Mouse (Mus musculus) intestine, embryonic 16.5 days (tissue): ENCODE data around the gene Commd1. TPM values are rescaled to one million over a fixed set of nuclear protein-coding genes. Genes with fewer than 3 reads are reported as not detected.
A peak's percentile ranks its signal among the peaks of the same experiment; 100 is the strongest.

Source experiments
- ATAC-seq: fragments of 200-750 bp; cut with Nextera tagmentation; 2 replicates; pipeline ENCODE4 v1.8.0; 2017; ENCODE audit warnings: moderate TSS enrichment, moderate library complexity
- H3K27ac ChIP-seq: fragments of 300-500 bp; sonication (generic); 2 replicates; pipeline ENCODE4 v1.5.1; 2014; ENCODE audit warnings: mild to moderate bottlenecking, low read length
- H3K27me3 ChIP-seq: fragments of 300-500 bp; sonication (generic); replicated peaks from 2 replicates; pipeline ENCODE4 v1.6.1; 2014; ENCODE audit warnings: low read length, control low read depth, mixed read lengths; ENCODE audit not compliant: control insufficient read depth, insufficient read depth
- H3K36me3 ChIP-seq: fragments of 300-500 bp; sonication (generic); 2 replicates; pipeline ENCODE4 v1.6.1; 2014; ENCODE audit warnings: low read length, control low read depth; ENCODE audit not compliant: control insufficient read depth, insufficient read depth
- H3K4me1 ChIP-seq: fragments of 300-500 bp; sonication (generic); 2 replicates; pipeline ENCODE4 v1.6.1; 2014; ENCODE audit warnings: low read length, control low read depth, mixed read lengths; ENCODE audit not compliant: control insufficient read depth, insufficient read depth
- H3K4me2 ChIP-seq: fragments of 300-500 bp; sonication (generic); 2 replicates; pipeline ENCODE4 v1.6.1; 2014; ENCODE audit warnings: low read depth, low read length, control low read depth
- H3K4me3 ChIP-seq: fragments of 300-500 bp; sonication (generic); 2 replicates; pipeline ENCODE4 v1.5.1; 2014; ENCODE audit warnings: mild to moderate bottlenecking, low read length
- H3K9ac ChIP-seq: fragments of 300-500 bp; sonication (generic); 2 replicates; pipeline ENCODE4 v1.6.1; 2014; ENCODE audit warnings: low read depth, low read length
- H3K9me3 ChIP-seq: fragments of 300-500 bp; sonication (generic); 2 replicates; pipeline ENCODE4 v1.6.1; 2016; ENCODE audit warnings: low read length, control low read depth; ENCODE audit not compliant: control insufficient read depth
- WGBS: fragments of 180-500 bp; shearing (Covaris S2); extraction: QIAGEN DNeasy Blood & Tissue Kit; methylation state at CpG from one replicate; pipeline ENCODE4 v1.1.7; 2014; 5-methylcytosine and 5-hydroxymethylcytosine counted together
- polyA plus RNA-seq: library from polyadenylated mRNA; unstranded; fragments of >200 nt; fragmentation: Nextera tagmentation; extraction: Ambion mirVana; gene quantifications from 2 replicates; pipeline ENCODE4 v1.2.1, GENCODE M21; 2015

Commd1 gene
- polyA plus RNA-seq, 1 experiment from 2014 or later: 339 TPM

DNA sequence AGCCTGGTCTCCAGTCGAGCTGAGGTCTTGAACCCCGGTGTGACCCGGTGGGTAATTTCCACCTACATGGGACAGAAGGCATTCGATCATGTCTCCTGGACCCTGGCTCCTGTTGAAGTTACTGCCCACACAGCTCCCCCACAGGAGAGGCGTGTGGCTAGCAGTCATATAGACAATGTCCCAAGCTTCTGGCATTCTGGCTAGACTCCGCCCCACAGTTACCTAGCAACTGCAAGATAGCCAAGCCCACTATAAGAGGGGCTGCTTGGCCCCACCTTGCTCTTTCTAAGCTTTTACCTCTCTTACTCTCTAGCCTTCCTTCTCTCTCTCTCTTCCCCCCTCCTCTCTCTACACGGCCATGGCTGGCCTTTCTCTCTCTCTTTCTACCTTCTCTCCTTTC is 64.4 kb downstream of the Commd1 start:
- Histone ChIP-seq H3K4me2 (no peak overlapping the region), H3K9ac (no peak overlapping the region), H3K9me3 (no peaks in the 10 kb centered on the region), H3K4me3 (no peak overlapping the region), H3K36me3 (no peaks in the 10 kb centered on the region), H3K27ac (no peak overlapping the region), H3K4me1 (no peaks in the 10 kb centered on the region), H3K27me3 (no peaks in the 10 kb centered on the region)
- 89% methylated on average over 7 of the region's 7 CpGs for WGBS
- ATAC-seq: no peak

DNA sequence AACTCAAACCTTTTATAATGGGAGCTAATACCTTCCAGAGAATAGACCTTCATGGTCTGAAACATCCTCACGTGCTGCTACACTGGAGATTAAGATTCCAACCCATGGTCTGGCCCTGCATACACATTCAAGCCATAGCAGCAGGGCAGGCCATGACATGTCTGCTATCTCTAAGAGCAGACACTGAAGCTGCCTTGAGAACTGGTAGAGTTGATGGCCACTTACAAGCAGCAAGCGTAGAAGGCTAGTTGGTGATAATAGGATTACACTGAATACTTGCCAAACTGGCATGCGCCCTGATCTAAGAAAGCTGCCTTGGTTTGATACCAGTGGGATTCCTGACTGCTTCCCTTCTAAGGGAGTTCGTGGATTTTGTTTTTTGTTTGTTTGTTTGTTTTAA is 68.4 kb downstream of the Commd1 start:
- ATAC-seq: no peak
- no peak overlapping the region for H3K9ac ChIP-seq
- no peaks in the 10 kb centered on the region for H3K27me3 ChIP-seq
- no peak overlapping the region for H3K4me3 ChIP-seq
- no peak overlapping the region for H3K4me2 ChIP-seq
- no peaks in the 10 kb centered on the region for H3K36me3 ChIP-seq
- no peaks in the 10 kb centered on the region for H3K9me3 ChIP-seq
- WGBS: 86% methylated on average over 4 of the region's 4 CpGs
- no peak overlapping the region for H3K27ac ChIP-seq
- H3K4me1 ChIP-seq: no peaks in the 10 kb centered on the region; the same call in 1 of the 2 replicates

DNA sequence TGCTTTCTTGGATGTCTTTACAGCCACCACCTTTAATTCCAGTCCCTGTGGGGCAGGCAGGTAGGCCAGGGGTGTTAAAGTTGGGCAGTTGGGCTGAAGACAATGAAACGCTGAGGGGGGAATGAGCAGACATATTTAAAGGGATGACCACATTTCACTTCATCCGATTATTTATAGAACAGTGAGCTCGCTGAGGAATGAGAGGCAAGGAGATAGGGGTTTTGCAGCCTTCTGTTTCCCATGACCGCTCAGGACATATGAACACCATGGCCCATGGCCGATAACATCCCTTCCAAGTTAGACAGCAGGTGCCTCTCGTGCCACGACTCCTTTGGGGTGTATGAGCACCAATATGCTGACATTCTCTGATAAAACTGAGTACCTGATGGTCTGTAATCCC is 70.4 kb downstream of the Commd1 start:
- Histone ChIP-seq H3K4me1 (no peaks in the 10 kb centered on the region; the same call in 1 of the 2 replicates), H3K27me3 (no peaks in the 10 kb centered on the region), H3K9me3 (no peaks in the 10 kb centered on the region), H3K36me3 (no peaks in the 10 kb centered on the region), H3K27ac (no peak overlapping the region), H3K9ac (no peak overlapping the region), H3K4me3 (no peak overlapping the region), H3K4me2 (no peak overlapping the region)
- WGBS: 93% methylated on average over 7 of the region's 7 CpGs
- no peak for ATAC-seq

DNA sequence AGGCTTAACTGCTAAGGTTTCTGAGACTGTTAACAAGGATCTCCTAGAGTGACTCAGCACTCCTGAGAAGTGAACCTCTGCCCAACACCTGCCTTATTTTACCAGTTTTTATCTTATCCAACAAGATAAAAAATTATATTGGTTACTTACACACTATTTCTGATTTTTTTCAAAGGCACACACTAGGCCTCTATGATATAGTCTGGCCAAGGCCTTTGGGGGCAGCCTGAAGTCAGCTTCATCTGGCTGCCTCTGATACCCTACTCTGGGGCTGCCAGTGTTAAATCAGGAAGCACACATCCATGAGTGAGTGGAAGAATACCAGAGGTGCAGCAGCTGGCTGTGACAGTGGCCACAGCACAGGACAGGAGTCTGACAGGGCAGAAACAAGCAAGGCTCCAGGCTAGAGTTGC is 75.7 kb downstream of the Commd1 start:
- no peaks in the 10 kb centered on the region for H3K36me3 ChIP-seq
- ATAC-seq: peak; percentile 82
- peaks cover 2% of the 10 kb centered on the region; the same call in 1 of the 2 replicates for H3K4me1 ChIP-seq
- H3K4me3 ChIP-seq: no peak overlapping the region
- H3K27ac ChIP-seq: peak overlapping the region; percentile 7; the same call in 1 of the 2 replicates
- H3K9me3 ChIP-seq: no peaks in the 10 kb centered on the region
- H3K9ac ChIP-seq: no peak overlapping the region
- no peak overlapping the region for H3K4me2 ChIP-seq
- no peaks in the 10 kb centered on the region for H3K27me3 ChIP-seq

DNA sequence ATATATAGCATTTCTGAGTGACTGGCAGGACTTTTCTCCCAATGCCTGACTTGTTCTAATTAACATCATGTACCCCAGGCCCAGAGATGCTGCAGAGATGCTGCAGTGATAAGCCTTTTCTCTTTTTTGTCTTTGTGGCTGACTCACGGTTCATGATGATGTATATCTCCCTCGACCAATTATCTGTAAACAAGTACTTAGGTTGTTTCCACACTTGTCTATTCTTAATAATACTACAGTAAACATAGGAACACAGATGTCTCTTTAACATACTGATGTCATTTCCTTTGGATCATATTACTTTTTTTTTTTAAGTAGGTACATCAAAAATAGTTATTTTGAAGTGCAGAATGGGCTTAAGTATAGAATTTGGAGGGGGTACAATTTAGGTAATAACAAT is 79.3 kb downstream of the Commd1 start:
- no peaks in the 10 kb centered on the region for H3K27me3 ChIP-seq
- 58% methylated on average over 2 of the region's 2 CpGs for WGBS
- 0 out of 2 replicates have a peak, but pooled peaks cover 2% of the 10 kb centered on the region for H3K36me3 ChIP-seq
- no peak overlapping the region for H3K9ac ChIP-seq
- H3K4me3 ChIP-seq: no peak overlapping the region
- no peak for ATAC-seq
- H3K4me2 ChIP-seq: no peak overlapping the region
- H3K27ac ChIP-seq: no peak overlapping the region
- no peaks in the 10 kb centered on the region for H3K9me3 ChIP-seq
- 0 out of 2 replicates have a peak, but pooled peaks cover 2% of the 10 kb centered on the region for H3K4me1 ChIP-seq

DNA sequence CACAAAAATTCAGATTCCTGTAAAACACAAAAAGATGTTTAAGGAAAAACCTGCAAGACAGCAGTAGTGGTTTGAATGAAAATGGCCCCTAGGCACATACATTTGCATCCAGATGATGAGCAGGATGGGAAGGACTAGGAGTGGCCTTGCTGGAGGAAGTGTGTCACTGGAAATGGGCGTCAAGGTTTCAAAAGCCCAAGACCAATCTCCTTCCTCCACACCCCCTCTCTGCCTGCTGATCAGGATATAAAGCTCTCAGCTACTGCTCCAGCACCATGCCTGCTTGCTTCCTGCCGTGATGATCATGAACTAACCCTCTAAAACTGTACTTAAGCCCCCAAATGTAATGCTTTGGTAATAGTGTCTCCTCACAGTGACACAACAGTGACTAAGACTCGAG is 82.1 kb downstream of the Commd1 start:
- Histone ChIP-seq H3K27ac (no peak overlapping the region), H3K4me2 (no peak overlapping the region), H3K27me3 (no peaks in the 10 kb centered on the region), H3K9me3 (no peaks in the 10 kb centered on the region), H3K4me1 (no peaks in the 10 kb centered on the region), H3K36me3 (0 out of 2 replicates have a peak, but pooled peaks cover 2% of the 10 kb centered on the region), H3K4me3 (no peak overlapping the region), H3K9ac (no peak overlapping the region)
- 81% methylated on average over 3 of the region's 3 CpGs for WGBS
- no peak for ATAC-seq

DNA sequence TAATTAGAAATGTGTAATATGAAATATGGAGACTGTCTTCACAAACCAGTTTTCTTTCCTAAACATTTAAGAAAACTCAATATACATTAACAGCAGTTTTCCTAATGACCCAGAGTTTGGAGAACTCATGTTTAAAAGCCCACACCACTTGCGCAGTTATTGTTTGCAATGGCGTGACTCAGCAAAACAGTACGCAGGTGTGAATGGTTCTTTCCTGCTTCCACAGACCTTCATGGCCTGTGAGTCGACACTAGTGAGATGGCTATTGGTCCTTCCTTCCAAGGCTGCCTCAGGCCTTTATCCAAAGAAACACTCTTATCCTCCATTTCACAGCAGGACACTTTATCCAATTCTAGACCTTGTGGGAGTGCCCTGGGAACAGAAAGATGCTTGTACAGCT is 84.5 kb downstream of the Commd1 start:
- H3K27me3 ChIP-seq: no peaks in the 10 kb centered on the region
- no peaks in the 10 kb centered on the region for H3K9me3 ChIP-seq
- no peak for ATAC-seq
- no peaks in the 10 kb centered on the region for H3K4me1 ChIP-seq
- H3K4me3 ChIP-seq: no peak overlapping the region
- no peak overlapping the region for H3K9ac ChIP-seq
- H3K36me3 ChIP-seq: 0 out of 2 replicates have a peak, but pooled peaks cover 2% of the 10 kb centered on the region
- WGBS: 98% methylated on average over 4 of the region's 4 CpGs
- H3K27ac ChIP-seq: no peak overlapping the region
- no peak overlapping the region for H3K4me2 ChIP-seq

DNA sequence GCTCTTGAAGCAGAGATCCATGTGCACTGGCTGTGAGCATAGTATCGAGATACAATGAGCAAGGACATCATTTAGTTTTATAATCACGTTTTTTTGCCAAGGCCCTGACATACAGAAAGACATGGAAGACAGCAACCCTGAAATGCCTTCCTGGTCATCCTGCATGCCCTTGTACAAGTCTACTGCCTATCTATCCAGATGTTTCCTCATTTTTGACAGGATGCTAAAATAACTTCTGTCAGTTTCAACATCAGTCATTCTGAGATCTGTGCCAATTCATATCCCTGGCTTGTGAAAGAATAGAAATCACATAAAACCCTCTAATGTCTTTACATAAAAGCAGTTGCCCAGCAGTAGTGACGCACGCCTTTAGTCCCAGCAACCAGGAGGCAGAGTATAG is 85.1 kb downstream of the Commd1 start:
- Histone ChIP-seq H3K4me3 (no peak overlapping the region), H3K36me3 (0 out of 2 replicates have a peak, but pooled peaks cover 2% of the 10 kb centered on the region), H3K9me3 (no peaks in the 10 kb centered on the region), H3K4me2 (no peak overlapping the region), H3K4me1 (no peaks in the 10 kb centered on the region), H3K9ac (no peak overlapping the region), H3K27ac (no peak overlapping the region), H3K27me3 (no peaks in the 10 kb centered on the region)
- ATAC-seq: no peak
- 89% methylated on average over 4 of the region's 4 CpGs for WGBS

DNA sequence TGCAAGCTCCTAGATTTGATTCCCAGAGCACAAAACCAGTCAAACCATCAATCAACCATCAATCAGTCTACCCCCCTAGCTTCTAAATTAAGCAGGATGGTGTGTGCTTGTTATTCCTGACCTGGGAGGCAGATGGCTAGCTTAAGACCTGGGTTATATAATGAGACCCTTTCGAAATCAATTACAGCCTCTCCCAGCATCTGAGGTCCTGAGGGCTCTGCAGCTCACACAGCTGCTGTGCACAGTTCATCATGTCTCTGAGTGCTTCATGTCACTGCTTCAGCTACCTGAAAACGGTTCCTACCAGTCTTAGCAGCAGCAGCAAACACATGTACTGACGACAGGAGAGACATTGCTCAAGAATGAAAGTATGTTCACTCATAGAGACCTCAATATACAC is 89.1 kb downstream of the Commd1 start:
- H3K9me3 ChIP-seq: no peaks in the 10 kb centered on the region
- no peak overlapping the region for H3K9ac ChIP-seq
- no peak overlapping the region for H3K27ac ChIP-seq
- no peaks in the 10 kb centered on the region for H3K27me3 ChIP-seq
- H3K4me3 ChIP-seq: no peak overlapping the region
- WGBS: 66% methylated on average over 3 of the region's 3 CpGs
- no peaks in the 10 kb centered on the region for H3K36me3 ChIP-seq
- H3K4me1 ChIP-seq: no peaks in the 10 kb centered on the region
- no peak for ATAC-seq
- no peak overlapping the region for H3K4me2 ChIP-seq

DNA sequence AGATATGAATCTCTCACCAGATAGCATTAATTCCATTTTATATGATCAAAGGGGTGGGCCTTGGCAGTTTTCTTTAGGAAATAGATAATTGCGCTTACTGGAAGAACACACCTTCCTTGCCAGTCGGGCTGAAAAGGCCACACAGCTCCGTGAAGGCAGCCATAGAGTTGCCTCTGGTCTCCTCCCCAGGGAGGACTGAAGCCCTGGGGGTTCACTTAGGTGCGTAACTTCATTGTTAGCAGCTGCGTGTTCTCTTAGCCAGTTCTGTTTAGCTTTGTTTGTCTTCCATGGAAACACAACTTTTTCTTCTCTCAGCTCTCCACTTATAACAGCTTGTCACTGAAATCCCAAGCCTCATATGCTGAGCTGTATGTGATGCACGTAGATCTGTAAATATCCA is 89.7 kb downstream of the Commd1 start:
- Histone ChIP-seq H3K9ac (no peak overlapping the region), H3K4me3 (no peak overlapping the region), H3K4me1 (no peaks in the 10 kb centered on the region), H3K27ac (no peak overlapping the region), H3K27me3 (no peaks in the 10 kb centered on the region), H3K36me3 (no peaks in the 10 kb centered on the region), H3K4me2 (no peak overlapping the region), H3K9me3 (no peaks in the 10 kb centered on the region)
- no peak for ATAC-seq
- whole genome bisulfite sequencing: 57% methylated on average over 6 of the region's 6 CpGs
